Mouse (Mus musculus) adrenal gland, postnatal 25 days (tissue): ENCODE measurements around the gene Itgam. TPM values are rescaled to one million over a fixed set of nuclear protein-coding genes. Genes with fewer than 3 reads are reported as not detected.

Experiments used
- DNase-seq: peaks from one replicate; pipeline ENCODE4 v3.0.0; 2021; ENCODE audit warnings: mixed read lengths
- total RNA-seq: library from RNA; stranded (reverse); gene quantifications from 2 replicates; pipeline ENCODE4 v1.2.3, GENCODE M21; 2021

Gene Itgam
- total RNA-seq, 1 experiment from 2014 or later, result 2.9 TPM

DNA sequence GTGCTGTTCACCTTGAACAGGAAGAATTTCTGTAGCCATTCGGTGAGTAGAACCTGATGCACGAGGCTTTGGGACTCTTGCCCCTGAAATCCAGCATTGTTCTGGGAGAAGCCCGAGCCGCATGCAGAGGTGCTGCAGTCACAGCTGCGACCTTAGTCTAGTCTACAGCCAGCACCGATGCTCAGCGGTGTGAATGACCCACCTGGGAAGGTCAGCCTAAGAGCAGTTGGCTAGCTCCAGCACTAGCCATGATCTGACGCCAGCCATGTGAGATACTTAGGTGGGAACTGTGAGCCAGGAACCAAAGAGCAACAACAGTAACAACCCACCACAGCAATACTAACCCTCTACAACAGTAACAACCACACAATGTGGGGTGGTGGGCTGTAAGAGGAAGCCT lies 4.6 kb upstream of the Itgam start:
- DNase-seq, result no peak

DNA sequence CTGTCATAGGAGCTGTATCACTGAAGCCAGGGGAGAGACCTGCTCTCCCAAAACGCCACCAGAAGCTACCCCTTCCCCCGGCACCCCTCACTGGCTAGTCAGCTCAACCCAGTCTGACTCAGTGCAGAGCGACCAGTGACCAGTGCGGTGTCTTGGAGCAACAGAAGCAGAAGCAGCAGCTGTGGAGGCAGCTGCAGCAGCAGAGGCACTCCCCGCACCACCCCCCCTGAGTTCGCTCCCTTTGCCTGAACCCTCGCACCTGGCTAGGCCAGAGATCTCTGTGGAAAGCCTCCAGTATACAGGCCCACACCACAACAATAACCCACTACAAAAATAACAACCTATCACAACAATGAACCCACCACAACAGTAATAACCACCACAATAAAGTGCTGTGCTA lies 3.9 kb upstream of the Itgam start:
- DNase-seq, result no peak

DNA sequence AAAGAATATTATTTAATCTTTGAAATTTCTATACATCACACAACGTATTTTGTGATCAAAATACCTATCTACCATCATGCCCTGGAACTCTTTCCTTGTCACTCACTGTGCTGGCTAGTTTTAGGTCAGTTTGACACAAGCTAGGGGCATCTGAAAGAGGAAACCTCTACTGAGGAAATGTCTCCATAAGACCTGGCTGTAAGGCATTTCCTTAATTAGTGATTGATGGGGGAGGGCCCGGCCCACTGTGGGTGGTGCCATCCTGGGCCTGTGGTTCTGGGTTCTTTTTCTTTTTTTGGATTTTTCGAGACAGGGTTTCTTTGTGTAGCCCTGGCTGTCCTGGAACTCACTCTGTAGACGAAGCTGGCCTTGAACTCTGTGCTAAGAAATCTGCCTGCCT lies 3.3 kb upstream of the Itgam start:
- no peak for DNase-seq

DNA sequence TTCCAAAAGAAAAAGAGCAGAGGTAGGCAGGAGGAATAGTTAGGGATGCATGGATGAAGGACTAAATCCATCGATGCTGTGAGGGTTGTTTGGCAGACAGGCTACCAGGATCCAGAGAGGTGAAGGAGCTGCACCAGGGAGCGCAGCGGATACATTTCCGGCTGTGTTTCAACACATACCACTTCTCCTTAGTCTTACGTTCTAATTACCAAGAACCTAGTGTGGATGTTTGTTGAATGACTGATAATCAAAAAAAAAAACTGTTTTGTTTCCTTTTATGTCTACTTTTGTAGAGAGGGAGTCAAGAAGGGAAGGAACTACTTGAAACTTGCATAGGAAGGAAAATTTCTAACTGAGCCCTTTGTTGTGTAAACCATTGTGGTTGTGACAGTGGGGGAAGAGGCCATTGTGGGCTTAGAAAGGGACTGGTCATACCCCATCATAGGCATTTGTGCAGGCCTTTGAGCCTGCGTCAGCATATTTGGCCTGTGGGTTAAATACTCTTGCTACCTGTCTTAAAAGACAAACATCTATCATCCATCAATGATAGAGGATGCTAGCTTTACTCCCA lies 856 bp downstream of the Itgam start:
- no peak for DNase-seq

DNA sequence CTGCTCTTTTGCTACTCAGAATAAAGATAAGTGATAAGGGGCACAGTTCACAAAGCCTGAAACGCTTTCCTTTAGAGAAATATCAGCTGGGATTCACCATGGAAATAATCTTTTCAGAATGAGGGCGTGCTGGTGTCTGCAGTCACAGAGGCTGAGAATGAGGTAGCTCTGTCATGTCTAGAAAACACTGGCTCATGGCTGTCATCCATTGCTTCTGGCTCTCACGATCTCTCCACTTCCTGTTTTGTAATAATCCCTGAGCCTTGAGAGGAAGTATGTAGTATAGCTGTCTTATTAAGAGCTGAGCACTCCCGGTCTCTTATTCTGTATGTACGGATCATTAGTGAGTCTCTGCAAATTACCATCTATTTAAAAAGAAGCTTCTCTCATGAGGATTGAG lies 3.1 kb downstream of the Itgam start:
- no peak for DNase-seq

DNA sequence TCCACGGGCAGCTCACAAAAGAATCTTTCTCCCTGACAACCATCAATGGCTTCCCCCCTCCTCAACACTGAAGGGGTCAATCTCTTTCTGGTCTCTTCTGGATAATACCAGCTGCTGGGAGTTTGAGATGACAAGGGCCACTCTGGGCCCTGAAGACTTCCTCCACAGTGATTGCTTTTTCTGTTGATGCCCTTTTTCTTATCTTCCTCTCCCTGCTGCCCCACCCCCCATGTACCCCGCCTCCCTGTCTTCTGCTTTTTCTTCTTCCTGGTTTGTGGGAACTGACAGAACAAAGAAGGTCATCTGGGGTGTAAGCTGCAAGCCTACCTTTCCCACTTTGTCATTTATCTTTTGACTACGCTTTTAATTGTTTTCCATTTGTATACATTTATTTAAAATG lies 5.4 kb downstream of the Itgam start:
- no peak for DNase-seq

DNA sequence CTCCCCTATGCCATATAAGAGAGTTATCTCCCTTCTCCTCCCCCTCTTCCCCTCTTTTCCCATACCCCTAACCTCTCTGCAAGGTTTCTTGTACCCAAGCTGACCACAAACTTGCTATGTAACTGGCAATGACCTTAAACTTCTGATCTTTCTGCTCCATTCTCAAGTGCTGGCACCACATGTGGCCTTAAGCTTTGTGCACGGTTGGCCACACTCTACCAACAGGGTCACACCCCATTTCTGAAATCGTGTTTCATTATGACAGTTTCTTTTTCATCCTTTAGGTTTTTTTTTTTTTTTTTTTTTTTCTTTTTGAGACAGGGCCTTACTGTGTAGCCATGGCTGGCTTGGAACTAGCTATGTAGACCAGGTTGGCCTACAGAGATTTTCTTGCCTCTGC lies 7.4 kb downstream of the Itgam start:
- DNase-seq, result no peak

DNA sequence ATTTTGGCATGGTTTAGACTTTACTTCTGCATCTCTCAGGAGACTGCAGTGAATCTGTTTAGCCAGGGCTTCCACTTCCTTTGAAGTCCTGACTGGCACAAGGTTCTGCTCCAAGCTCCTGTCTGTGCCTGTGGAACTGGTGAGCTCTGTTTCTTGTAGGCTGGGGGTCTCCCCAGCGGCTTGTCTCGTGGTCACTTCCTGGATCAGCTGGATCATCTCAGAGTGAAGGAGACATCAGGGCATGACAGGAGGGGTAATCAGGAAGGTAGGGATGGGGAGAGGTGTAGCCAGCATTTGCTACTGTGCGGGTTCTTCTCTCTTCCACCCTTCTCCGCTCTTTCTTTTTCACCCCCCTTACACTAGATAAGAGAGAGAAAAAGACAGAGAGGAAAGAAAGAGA lies 9.4 kb downstream of the Itgam start:
- no peak for DNase-seq

DNA sequence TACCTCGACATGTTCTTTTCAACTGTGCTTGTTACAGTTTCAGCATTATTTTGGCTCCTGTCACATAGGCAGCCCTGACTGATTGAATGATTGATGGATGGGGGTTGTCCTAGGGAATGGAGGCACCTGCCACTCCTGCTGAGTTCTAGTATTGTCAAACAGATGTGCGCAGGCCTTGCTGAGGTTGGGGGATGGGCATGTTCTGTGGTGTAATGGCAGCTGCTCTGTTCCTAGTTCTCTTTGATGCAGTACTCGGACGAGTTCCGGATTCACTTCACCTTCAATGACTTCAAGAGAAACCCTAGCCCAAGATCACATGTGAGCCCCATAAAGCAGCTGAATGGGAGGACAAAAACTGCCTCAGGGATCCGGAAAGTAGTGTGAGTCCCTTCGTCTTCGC lies 17.6 kb downstream of the Itgam start:
- DNase-seq, result no peak

DNA sequence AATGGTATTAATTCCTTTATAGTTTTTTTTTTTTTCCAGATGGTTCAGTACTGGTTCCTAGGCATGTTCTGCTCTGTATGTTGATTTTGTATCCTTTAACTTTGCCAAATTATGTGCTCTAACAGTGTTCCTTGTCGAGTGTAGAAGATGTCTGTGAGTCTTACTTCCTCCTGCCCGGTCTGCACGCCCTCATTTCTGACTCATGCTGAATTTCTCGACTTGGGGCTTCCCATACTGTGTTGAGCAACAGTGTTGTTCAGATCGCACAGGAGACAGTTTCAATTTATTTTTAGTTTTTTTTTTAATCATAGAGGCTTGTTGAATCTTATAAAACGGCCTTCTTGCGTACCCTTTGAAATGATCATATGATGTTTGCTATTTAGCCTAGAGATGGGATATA lies 26.7 kb downstream of the Itgam start:
- DNase-seq, result no peak

DNA sequence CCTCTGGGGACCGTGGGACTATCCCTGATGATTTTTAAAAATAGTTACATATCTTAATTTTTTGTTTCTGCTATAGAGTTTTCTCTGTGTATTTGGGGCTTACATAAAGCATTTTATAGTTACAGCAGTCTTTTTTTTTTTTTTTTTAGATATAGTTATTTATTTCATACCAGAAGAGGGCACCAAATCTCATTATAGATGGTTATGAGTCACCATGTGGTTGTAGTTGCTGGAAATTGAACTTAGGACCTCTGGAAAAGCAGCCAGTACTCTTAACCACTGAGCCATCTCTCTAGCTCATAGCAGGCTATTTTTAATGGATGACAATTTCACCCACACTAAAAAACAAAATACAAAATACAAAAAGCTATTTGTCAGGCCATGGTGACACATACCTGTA lies 35.7 kb downstream of the Itgam start:
- no peak for DNase-seq

DNA sequence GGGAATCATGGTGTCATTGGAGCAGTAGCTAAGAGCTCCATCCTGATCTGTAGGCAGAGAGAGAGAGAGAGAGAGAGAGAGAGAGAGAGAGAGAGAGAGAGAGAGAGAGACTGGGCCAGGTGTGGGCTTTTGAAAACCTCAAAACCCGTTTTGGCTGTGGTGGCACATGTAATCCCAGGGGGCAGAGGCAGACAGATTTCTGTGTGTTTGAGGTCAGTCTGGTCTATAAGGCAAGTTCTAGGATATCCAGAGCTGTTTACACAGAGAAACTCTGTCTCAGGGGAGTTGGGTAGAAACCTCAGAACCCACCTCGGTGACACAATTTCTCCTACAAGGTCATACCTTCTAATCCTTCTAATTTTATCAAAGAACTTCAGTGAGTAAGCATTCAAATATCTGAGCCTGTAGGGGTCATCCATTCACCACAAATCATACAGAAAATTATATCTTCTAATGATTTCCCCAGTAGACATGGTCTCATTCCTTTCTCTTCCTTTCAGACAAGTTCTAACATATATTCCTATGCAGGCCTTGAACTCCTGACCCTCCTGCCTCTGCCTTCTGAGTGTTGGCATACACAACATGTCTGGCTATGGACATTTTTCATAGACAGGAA lies 38.4 kb downstream of the Itgam start:
- no peak for DNase-seq

DNA sequence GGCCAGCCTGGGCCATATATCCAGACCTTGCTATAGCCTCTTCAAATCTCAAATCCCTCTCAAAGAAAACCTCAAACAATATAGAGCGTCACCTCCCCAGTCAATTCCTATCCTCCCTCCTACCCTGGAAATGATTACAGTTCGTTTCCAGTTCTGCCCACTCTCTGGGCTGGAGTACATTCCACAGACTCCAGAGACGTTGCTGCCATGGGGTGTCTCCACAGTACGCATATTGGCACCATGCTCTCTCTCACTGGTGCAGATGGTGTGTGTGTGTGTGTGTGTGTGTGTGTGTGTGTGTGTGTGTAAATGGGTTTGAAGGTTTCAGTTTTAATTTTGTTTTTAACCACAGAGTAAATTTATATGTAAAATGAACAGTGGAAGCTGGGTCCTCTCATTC lies 42.8 kb downstream of the Itgam start:
- DNase-seq, result no peak

DNA sequence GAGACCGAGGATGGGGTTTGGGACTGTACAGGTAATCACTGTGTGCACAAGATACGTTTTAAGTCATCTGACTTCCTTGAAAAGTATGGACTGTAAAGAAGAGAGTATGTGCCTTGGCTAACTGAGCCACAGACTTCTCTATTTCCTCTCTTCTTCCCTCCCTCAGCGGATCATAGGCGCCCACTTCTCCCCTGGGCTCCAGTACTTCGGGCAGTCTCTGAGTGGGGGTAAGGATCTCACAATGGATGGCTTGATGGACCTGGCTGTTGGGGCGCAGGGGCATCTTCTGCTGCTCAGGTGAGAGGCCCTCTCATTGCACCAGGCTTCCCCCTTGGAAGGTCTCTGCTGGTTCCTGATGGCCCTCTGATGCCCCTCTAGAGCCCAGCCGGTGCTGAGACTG lies 45.0 kb downstream of the Itgam start:
- no peak for DNase-seq

DNA sequence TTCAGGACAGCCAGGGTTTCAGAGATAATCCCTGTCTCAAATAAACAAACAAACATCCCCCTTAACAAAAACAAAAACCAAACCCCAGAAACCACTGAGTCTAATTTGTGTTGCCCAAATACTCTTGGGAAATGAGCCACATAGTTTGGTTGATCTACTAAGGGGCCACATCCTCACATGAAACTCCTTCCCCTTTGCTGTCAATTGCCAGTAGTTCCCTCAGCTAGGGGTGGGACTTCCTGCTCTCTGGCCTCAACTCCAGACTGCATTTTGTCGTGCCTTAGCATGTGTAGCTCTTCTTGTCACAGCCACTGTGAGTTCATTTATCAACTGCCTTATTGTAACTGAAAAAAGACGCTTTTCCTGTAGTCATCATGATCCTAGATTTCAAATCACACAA lies 47.9 kb downstream of the Itgam start:
- no peak for DNase-seq

DNA sequence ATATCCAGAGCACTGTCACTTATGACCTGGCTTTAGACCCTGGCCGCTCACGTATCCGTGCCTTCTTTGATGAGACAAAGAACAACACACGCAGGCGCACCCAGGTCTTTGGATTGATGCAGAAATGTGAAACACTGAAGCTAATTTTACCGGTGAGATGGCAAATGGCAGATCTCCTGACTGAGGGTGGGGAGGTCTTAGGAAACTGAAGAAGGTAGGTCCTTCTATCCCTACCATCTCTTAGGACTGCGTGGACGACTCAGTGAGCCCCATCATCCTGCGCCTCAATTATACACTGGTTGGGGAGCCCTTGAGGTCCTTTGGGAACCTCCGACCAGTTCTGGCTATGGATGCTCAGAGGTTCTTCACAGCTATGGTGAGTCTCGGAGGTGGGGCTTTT lies 49.7 kb downstream of the Itgam start:
- no peak for DNase-seq

DNA sequence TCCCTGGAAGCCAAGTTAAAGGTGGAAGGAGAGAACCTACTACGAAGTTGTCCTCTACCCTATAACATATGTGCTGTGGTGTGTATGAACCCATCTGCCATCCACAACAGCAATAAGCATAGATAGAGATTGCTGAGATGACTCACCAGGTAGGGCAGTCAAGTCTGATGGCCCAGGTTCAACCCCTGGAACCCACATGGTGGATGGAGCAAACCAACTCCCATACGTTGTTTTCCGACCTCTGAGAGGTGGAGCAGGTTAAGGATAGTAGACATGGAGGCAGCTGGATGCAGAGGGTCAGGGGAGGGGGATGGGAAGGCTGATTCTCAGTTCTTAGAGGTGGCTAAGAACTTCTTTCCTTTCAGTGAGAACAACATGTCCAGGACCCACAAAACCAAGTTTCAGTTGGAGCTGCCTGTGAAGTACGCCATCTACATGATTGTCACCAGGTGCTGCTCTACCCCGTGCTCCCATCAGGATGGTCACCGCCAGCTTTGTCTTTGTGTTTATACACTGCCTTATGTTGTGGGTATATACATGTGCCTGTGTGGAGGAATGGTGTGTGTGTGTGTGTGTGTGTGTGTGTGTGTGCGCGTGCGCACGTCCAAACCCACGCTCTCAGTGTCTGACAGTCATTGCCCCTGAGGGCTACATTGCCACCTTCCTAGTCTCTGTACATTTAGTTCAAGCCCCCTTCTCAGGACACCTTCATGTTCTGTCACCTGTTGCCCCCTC lies 52.1 kb downstream of the Itgam start:
- no peak for DNase-seq

DNA sequence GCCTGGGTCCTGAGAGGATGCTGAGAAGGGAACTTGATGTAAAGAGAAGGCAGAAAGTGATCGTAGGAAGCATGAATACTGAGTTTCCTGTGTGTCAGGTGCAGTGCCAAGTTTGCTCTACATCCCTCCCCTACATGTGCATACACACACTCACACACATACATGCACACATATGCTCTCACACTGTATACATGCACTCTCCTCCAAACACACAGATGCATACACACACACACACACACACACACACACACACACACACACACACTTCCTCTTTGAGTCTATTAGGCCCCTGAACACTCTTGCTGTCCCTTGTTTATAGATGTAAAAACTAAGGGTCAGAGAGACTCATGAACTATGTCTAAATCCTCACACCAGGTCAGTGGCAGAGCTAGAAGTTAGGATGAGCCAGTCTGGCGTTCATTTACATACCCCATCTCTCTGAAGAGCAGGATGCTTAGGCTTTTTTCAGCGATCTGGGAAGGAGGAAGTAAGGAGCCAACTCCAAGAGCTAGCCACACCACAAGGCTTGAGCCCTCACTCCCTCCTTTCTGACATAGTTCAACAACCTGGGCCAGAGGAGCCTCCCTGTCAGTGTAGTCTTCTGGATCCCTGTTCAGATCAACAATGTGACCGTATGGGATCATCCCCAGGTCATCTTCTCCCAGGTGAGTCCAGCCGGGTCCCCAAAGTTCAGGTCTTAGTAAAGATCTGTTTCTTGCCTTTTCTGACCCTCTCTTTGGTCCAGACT lies 52.9 kb downstream of the Itgam start:
- DNase-seq, result no peak

DNA sequence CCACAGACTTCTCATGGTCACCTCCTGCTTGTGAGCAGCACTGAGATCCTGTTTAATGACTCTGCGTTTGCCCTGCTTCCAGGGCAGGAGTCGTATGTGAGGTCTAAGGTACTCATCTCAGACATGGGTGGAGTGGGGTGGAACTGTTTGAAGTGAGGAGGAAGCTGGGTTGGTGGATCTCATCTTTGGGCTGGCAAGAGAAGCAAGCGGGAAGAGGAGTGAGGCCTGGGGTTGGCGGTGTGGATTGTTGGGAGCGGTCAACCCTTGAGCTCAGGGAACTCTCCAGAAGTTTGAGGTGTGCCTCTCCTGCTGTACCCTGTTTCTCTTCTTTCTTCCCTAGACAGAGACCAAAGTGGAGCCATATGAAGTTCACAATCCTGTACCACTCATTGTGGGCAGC lies 54.0 kb downstream of the Itgam start:
- DNase-seq, result no peak

DNA sequence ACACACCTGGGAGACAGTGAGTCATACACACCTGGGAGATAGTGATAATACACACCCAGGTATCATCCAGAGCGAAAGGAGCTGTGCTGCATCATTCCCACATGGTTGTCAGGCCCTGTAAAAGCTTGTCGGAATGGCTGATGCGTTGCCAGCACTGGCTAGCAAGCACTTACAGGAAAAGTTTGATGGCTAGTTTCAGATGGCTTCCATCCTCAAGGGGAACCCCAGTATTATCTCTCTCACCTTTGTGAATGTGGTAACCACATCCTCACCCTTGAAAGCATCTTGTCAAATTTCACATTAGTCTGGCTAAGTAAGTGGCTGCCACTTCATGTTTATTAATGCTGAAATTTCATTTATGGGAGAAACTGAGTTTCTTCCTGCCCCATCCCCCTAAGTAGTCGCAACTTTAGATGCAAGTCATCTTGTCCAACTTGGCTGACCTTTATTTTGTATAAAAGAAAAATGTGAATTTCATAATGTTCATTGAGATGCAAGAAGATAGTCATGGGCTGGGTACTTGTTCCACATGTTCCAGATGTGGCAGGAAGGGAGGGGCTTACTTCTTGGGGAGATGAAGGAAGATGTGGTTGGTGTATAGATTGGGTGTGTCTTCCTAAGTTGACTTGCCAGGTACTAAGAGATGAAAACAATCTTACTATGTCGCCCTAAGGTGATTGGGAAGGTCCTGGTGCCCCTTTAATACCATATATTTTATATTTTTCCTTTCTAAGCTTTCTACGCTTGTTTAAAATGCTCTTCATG lies 57.5 kb downstream of the Itgam start:
- DNase-seq, result no peak

DNA sequence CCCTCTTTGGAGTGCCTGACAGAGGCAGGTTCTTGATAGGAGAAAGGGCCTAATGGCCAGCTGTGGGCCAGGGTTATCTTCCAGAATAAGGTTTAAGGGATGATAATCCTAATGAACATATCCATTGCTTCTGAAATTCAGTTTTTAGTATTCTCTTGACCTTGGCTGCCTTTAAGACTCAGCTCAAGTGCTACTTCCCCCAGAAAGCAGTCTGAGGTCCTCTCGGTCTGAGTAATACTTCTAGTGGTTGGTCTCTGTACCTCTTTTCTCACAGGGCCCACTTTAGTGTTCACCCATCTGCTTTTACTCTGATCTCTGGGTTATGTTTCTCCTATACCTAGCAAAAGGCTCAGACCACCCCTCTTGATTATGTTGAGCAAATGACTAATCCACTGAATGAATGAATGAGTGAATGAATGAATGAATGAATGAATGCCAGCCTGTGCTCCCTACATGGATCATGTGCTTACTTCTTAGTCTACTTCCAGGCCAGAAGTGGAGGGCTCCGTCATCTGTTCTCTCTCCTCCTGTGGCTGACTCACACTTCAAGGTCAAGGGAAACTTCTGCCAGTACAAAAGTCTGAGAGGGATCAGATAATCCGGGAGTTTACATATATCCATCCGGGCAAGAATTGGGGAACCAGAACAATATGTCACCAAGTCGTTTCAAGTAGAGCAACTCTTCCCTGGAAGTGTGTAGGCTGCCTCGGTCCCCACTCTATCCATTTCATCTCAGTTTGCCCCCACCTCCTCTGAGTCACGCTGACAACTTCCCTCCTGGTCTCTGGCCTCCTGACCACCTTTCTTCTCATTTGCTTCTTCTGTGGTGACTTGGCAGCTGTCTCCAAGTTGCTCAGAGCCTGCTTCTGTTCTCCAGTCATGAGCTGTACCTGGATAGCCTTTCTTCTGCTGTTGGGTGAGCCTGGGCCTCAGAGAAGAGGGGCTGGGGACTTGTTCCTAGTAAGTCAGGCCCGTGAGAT lies 66.6 kb downstream of the Itgam start, which contains the start of gene Itgax:
Gene Itgax (plus strand): TSS at position 807 of the 980 bp plus-strand sequence.
- DNase-seq, result no peak
